Comparison of ENCODE assay signal across 8 mouse cellular contexts in genomic region chr2:69788974-69789373, GRCm38 (mm10). TPM values are rescaled to one million over a fixed set of nuclear protein-coding genes. Genes with fewer than 3 reads are reported as not detected.
DNase-seq lines count a peak whose midpoint lies in the region; ATAC-seq and TF ChIP-seq lines count a peak whose summit lies in the region.

No protein-coding gene starts in this region.

- 28% methylated on average over 9 of the region's 9 CpGs for WGBS in heart, embryonic 14.5 days
- 22% methylated on average over 9 of the region's 9 CpGs for WGBS in forebrain, embryonic 15.5 days
- WGBS in liver, embryonic 16.5 days (ENCODE audit: insufficient replicate concordance): 24% methylated on average over 9 of the region's 9 CpGs

- DNase-seq in heart, adult 8-10 months (ENCODE audit: low spot score): no peak
- DNase-seq in ES-E14 (ENCODE audit: low read depth, low spot score): no peak
- DNase-seq in urinary bladder, adult 2 months (ENCODE audit: low spot score): no peak
- DNase-seq in cerebellum, adult 11-12 months: no peak

- H3K27me3 ChIP-seq in heart, embryonic 14.5 days (ENCODE audit: control insufficient read depth, insufficient read depth, low read length): no peaks in the 10 kb centered on the region
- H3K27me3 ChIP-seq in forebrain, embryonic 15.5 days: no peaks in the 10 kb centered on the region
- no peaks in the 10 kb centered on the region for H3K27me3 ChIP-seq in liver, embryonic 16.5 days (ENCODE audit: control insufficient read depth, insufficient read depth, low read depth, low read length)

- in situ Hi-C loops in ES-E14 (cut with MboI; ENCODE audit: low sequenced_read_pairs in 2 of 2, unreplicated experiment in 2 of 2): loop anchor here in 1 of 2 experiments (10.0 kb wide), 1 partner anchor 154 kb away; no protein-coding TSS in a partner anchor

- peak overlapping the region; percentile 85 for H3K4me2 ChIP-seq in heart, embryonic 14.5 days (ENCODE audit: low read length)
- H3K4me2 ChIP-seq in forebrain, embryonic 15.5 days (replicated peaks): peak overlapping the region; percentile 86
- H3K4me2 ChIP-seq in liver, embryonic 16.5 days (ENCODE audit: low read depth, low read length): peak overlapping the region; percentile 84

- H3K4me3 ChIP-seq in heart, embryonic 14.5 days (ENCODE audit: control insufficient read depth in 1 of 2, insufficient read depth in 1 of 2, low read depth in 1 of 2, low read length in 2 of 2): peak overlapping the region; percentile 62 to 73
- H3K4me3 ChIP-seq in ES-E14 (ENCODE audit: insufficient read depth in 1 of 2, low read depth in 1 of 2, low read length in 2 of 2, poor library complexity in 1 of 2, severe bottlenecking in 1 of 2): peak overlapping the region; percentile 63 to 79
- H3K4me3 ChIP-seq in forebrain, embryonic 15.5 days: peak overlapping the region; percentile 83
- H3K4me3 ChIP-seq in liver, embryonic 16.5 days (ENCODE audit: low read depth, low read length): peak overlapping the region; percentile 80

- ATAC-seq in heart, embryonic 14.5 days (ENCODE audit: insufficient number of reproducible peaks, insufficient read depth, low FRiP score, low read depth): peak; percentile 17; the same call in 1 of the 2 replicates
- ATAC-seq in forebrain, embryonic 15.5 days (replicated peaks): peak; percentile 58
- ATAC-seq in liver, embryonic 16.5 days (ENCODE audit: low read depth): no peak
- ATAC-seq in megakaryocyte-erythroid progenitor cell, adult 5-6 weeks (replicated peaks; ENCODE audit: low FRiP score, low TSS enrichment, poor library complexity, severe bottlenecking): no peak

- H3K9me3 ChIP-seq in heart, embryonic 14.5 days (ENCODE audit: control insufficient read depth, low read length): no peaks in the 10 kb centered on the region
- H3K9me3 ChIP-seq in ES-E14 (ENCODE audit: control insufficient read depth, insufficient read depth, low read depth, low read length): no peaks in the 10 kb centered on the region
- no peaks in the 10 kb centered on the region for H3K9me3 ChIP-seq in forebrain, embryonic 15.5 days
- no peaks in the 10 kb centered on the region for H3K9me3 ChIP-seq in liver, embryonic 16.5 days (replicated peaks; ENCODE audit: control insufficient read depth, low read length)

- no peaks in the 10 kb centered on the region for H3K4me1 ChIP-seq in heart, embryonic 14.5 days (ENCODE audit: control insufficient read depth in 2 of 2, insufficient read depth in 2 of 2, low read length in 2 of 2)
- H3K4me1 ChIP-seq in ES-E14 (ENCODE audit: control insufficient read depth in 2 of 2, insufficient read depth in 2 of 2, low read length in 2 of 2, poor library complexity in 1 of 2): no peaks in the 10 kb centered on the region
- peaks cover 18% of the 10 kb centered on the region for H3K4me1 ChIP-seq in forebrain, embryonic 15.5 days
- peaks cover 6% of the 10 kb centered on the region for H3K4me1 ChIP-seq in liver, embryonic 16.5 days (ENCODE audit: control insufficient read depth, low read depth, low read length)

- H3K9ac ChIP-seq in heart, embryonic 14.5 days (ENCODE audit: low read length): peak overlapping the region; percentile 85
- peak overlapping the region; percentile 66 for H3K9ac ChIP-seq in ES-E14 (ENCODE audit: insufficient read depth, low read depth, low read length, poor library complexity, severe bottlenecking)
- peak overlapping the region; percentile 54 for H3K9ac ChIP-seq in forebrain, embryonic 15.5 days (replicated peaks)
- peak overlapping the region; percentile 50 for H3K9ac ChIP-seq in liver, embryonic 16.5 days (ENCODE audit: low read depth, low read length)

- H3K36me3 ChIP-seq in heart, embryonic 14.5 days (ENCODE audit: control insufficient read depth, insufficient read depth, low read length): peaks cover 17% of the 10 kb centered on the region
- no peaks in the 10 kb centered on the region for H3K36me3 ChIP-seq in ES-E14 (ENCODE audit: control insufficient read depth, insufficient read depth, low read length, poor library complexity, severe bottlenecking)
- peaks cover 10% of the 10 kb centered on the region for H3K36me3 ChIP-seq in forebrain, embryonic 15.5 days
- peaks cover 8% of the 10 kb centered on the region; the same call in 1 of the 2 replicates for H3K36me3 ChIP-seq in liver, embryonic 16.5 days (ENCODE audit: control insufficient read depth, insufficient read depth)

- H3K27ac ChIP-seq in heart, embryonic 14.5 days (replicated peaks in 1 of 2; ENCODE audit: control insufficient read depth in 1 of 2, insufficient read depth in 1 of 2, low read depth in 2 of 2, low read length in 2 of 2): peak overlapping the region in 1 of 2 experiments; percentile 81; a peak in 1 of 4 replicates
- no peak overlapping the region for H3K27ac ChIP-seq in ES-E14 (ENCODE audit: insufficient read depth, low read depth, low read length, poor library complexity, severe bottlenecking)
- peak overlapping the region; percentile 90 for H3K27ac ChIP-seq in forebrain, embryonic 15.5 days (replicated peaks)
- no peak overlapping the region for H3K27ac ChIP-seq in liver, embryonic 16.5 days (ENCODE audit: low read length)

TF ChIP-seq in ES-E14, 5 proteins besides CTCF, POLR2A, EP300 and RAD21:
- TF ChIP-seq HCFC1 (IDR thresholded peaks at IDR 0.05; ENCODE audit: borderline replicate concordance, insufficient read depth, low read length) (no peak), MAFK (IDR thresholded peaks at IDR 0.05; ENCODE audit: insufficient read depth, low read depth, low read length) (no peak), CHD2 (IDR thresholded peaks at IDR 0.05; ENCODE audit: low read depth, low read length) (no peak), ZNF384 (IDR thresholded peaks at IDR 0.05; ENCODE audit: low read depth, low read length) (no peak), ZC3H11A (IDR thresholded peaks at IDR 0.05; ENCODE audit: borderline replicate concordance, low read depth, low read length) (no peak)

RNA-seq across cellular contexts. Expression of gene Ccdc173, which starts 0.4 kb away (rescaled TPM):
- 1.5 and 1.8 TPM in 2 replicates for polyA plus RNA-seq in heart, embryonic 14.5 days (2014; fragmentation: Nextera tagmentation; extraction: Ambion mirVana)
- total RNA-seq in heart, adult 8-10 months (2022): under 1 TPM; 0.29 to 1.00 (median 0.65) TPM
- 0.98 and 1.1 TPM in 2 replicates for total RNA-seq in ES-E14 (2012; rRNA removed)
- 2.6 and 3.1 TPM in 2 replicates for polyA plus RNA-seq in forebrain, embryonic 15.5 days (2015; fragmentation: Nextera tagmentation; extraction: Ambion mirVana)
- 0.08 and 0.20 TPM in 2 replicates for polyA plus RNA-seq in liver, embryonic 16.5 days (2015; fragmentation: Nextera tagmentation; extraction: Ambion mirVana)
- 2.5 and 3.3 TPM in 2 replicates for polyA plus RNA-seq in urinary bladder, adult 2 months (2012; rRNA removed)
- total RNA-seq in megakaryocyte-erythroid progenitor cell, adult 5-6 weeks (2014; fragmentation: Nextera tagmentation): 0.89 and 3.2 TPM in 2 replicates
- 1.0 and 1.1 TPM in 2 replicates for total RNA-seq in megakaryocyte-erythroid progenitor cell, adult 5-6 weeks (2017)

RNA-seq across cellular contexts. Expression of gene Phospho2, which starts 0.4 kb away (rescaled TPM):
- 18.8 and 20.2 TPM in 2 replicates for polyA plus RNA-seq in heart, embryonic 14.5 days (2014; fragmentation: Nextera tagmentation; extraction: Ambion mirVana)
- 10 to 100 TPM; 24.6 to 31.0 (median 25.9) TPM for total RNA-seq in heart, adult 8-10 months (2022)
- total RNA-seq in ES-E14 (2012; rRNA removed): 8.0 and 9.6 TPM in 2 replicates
- polyA plus RNA-seq in forebrain, embryonic 15.5 days (2015; fragmentation: Nextera tagmentation; extraction: Ambion mirVana): 36.7 and 38.5 TPM in 2 replicates
- polyA plus RNA-seq in liver, embryonic 16.5 days (2015; fragmentation: Nextera tagmentation; extraction: Ambion mirVana): 10.5 and 11.0 TPM in 2 replicates
- polyA plus RNA-seq in urinary bladder, adult 2 months (2012; rRNA removed): 20.7 and 21.5 TPM in 2 replicates
- 21.3 and 26.7 TPM in 2 replicates for total RNA-seq in megakaryocyte-erythroid progenitor cell, adult 5-6 weeks (2014; fragmentation: Nextera tagmentation)
- total RNA-seq in megakaryocyte-erythroid progenitor cell, adult 5-6 weeks (2017): 28.5 and 31.2 TPM in 2 replicates

RNA-seq across cellular contexts. Expression of gene Klhl23, which starts 32.8 kb away (rescaled TPM):
- polyA plus RNA-seq in heart, embryonic 14.5 days (2014; fragmentation: Nextera tagmentation; extraction: Ambion mirVana): 57.1 and 59.9 TPM in 2 replicates
- total RNA-seq in heart, adult 8-10 months (2022): 10 to 100 TPM; 27.3 to 34.6 (median 33.3) TPM
- total RNA-seq in ES-E14 (2012; rRNA removed): 2.7 and 5.0 TPM in 2 replicates
- polyA plus RNA-seq in forebrain, embryonic 15.5 days (2015; fragmentation: Nextera tagmentation; extraction: Ambion mirVana): 64.5 TPM in 2 replicates
- polyA plus RNA-seq in liver, embryonic 16.5 days (2015; fragmentation: Nextera tagmentation; extraction: Ambion mirVana): 19.6 and 22.4 TPM in 2 replicates
- 40.5 and 48.5 TPM in 2 replicates for polyA plus RNA-seq in urinary bladder, adult 2 months (2012; rRNA removed)
- total RNA-seq in megakaryocyte-erythroid progenitor cell, adult 5-6 weeks (2014; fragmentation: Nextera tagmentation): 25.4 and 31.5 TPM in 2 replicates
- 35.8 and 41.7 TPM in 2 replicates for total RNA-seq in megakaryocyte-erythroid progenitor cell, adult 5-6 weeks (2017)

Comparison
In these comparisons a context has a peak if more than half of its experiments do, and no peak if none do; other contexts are left out.
1. ATAC-seq: peak in heart, embryonic 14.5 days (single experiment) and forebrain, embryonic 15.5 days (single experiment); none in liver, embryonic 16.5 days (single experiment) and megakaryocyte-erythroid progenitor cell, adult 5-6 weeks (single experiment).
2. Peak in every context shown above with its lines, with median percentiles within 50 percentile points of each other: H3K4me2 ChIP-seq, H3K4me3 ChIP-seq and H3K9ac ChIP-seq.